Mouse (Mus musculus): Measurements from ENCODE around the gene Actr8. TPM values are rescaled to one million over a fixed set of nuclear protein-coding genes. Genes with fewer than 3 reads are reported as not detected.

The Actr8 gene
- polyA plus RNA-seq, 1 experiment, result 21.8 TPM

DNA sequence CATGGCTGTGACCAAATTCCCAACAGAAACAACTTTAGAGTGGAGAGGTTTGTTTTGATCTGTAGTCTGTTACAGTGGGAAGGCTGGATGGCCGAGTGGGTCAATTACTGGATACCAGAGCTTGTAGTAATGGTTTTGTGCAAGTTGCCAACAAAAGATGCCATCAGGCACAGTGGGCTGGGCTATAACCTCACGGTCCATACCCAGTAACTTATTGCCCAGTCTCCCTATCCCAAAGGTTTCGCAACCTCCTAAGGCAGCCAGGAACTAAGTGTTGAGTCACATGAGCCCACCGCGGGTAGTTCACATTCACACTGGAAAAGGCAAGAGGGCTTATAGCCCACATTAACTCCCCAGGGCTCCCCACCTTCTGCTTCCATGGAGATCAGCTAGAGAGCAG is 38.5 kb downstream of the Actr8 start:
- TF ChIP-seq CTCF (IDR thresholded peaks at IDR 0.05; ENCODE audit: control insufficient read depth, insufficient read depth, low read length) (no peak), POLR2A (IDR thresholded peaks at IDR 0.05; ENCODE audit: borderline replicate concordance, control insufficient read depth, low read depth, low read length) (no peak)
- Histone ChIP-seq H3K4me1 (ENCODE audit: control insufficient read depth, insufficient read depth, low read length) (peaks cover 4% of the 10 kb centered on the region; the same call in 1 of the 2 replicates), H3K27ac (ENCODE audit: control insufficient read depth, insufficient read depth, low read depth, low read length, poor library complexity) (no peak overlapping the region), H3K4me3 (replicated peaks; ENCODE audit: control insufficient read depth, low read depth, low read length) (no peak overlapping the region)
- 43% methylated on average over 5 of the region's 5 CpGs for WGBS

DNA sequence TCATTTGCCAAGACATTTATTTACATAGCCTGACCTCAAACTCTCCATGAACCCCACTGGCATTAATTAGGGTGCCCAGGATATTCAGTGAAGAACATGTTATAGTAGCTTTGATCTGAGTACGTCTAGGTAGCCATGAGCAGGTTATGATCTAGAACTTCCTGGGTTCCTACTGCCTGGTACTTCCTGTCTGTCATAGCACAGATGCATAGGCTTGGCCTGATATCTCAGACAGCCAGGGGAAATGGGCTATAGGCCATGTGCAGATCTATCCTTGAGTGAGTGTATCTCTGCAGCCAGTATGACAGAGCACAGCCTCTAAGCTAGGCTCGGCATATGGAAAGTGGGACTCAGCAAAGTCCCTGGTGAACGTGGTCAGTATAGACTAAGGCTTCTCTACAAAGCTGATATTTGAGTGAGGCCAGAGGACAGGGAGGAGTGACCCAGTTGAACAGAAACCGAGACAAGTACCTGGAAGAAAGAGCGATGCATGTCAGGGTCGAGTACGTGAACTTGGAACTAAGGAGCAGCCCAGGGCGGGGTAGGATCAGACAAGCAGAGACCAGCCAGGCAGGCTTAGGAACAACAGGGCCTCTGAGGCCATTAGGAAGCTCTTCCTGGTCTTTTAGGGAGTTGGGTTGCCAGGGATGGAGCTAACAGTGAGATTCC is 39.8 kb downstream of the Actr8 start:
- H3K27ac ChIP-seq (ENCODE audit: control insufficient read depth, insufficient read depth, low read depth, low read length, poor library complexity), result no peak overlapping the region
- 78% methylated on average over 8 of the region's 8 CpGs for WGBS
- H3K4me1 ChIP-seq (ENCODE audit: control insufficient read depth, insufficient read depth, low read length), result peaks cover 6% of the 10 kb centered on the region; the same call in 1 of the 2 replicates
- no peak overlapping the region for H3K4me3 ChIP-seq (replicated peaks; ENCODE audit: control insufficient read depth, low read depth, low read length)
- TF ChIP-seq POLR2A (IDR thresholded peaks at IDR 0.05; ENCODE audit: borderline replicate concordance, control insufficient read depth, low read depth, low read length) (no peak), CTCF (IDR thresholded peaks at IDR 0.05; ENCODE audit: control insufficient read depth, insufficient read depth, low read length) (no peak)

DNA sequence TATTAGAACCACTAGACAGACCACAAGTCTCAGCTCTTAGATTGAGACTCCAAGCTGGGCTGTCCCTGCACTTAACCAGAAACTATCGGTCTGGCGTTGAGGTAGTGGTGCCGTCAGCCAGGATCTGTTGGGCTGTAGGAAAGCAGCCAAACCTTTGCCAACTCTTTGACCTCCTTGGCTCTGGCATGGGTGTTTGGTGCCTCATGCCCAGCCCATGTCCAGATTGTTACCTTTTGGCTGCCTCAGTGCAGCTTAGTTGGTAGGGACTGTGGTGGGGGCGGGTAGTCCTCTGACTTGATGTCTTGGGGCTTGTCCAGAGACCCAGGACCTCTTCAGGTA is 40.3 kb downstream of the Actr8 start:
- no peak overlapping the region for H3K27ac ChIP-seq (ENCODE audit: control insufficient read depth, insufficient read depth, low read depth, low read length, poor library complexity)
- 92% methylated on average over 4 of the region's 4 CpGs for WGBS
- H3K4me1 ChIP-seq (ENCODE audit: control insufficient read depth, insufficient read depth, low read length), result peaks cover 6% of the 10 kb centered on the region; the same call in 1 of the 2 replicates
- TF ChIP-seq CTCF (IDR thresholded peaks at IDR 0.05; ENCODE audit: control insufficient read depth, insufficient read depth, low read length) (no peak), POLR2A (IDR thresholded peaks at IDR 0.05; ENCODE audit: borderline replicate concordance, control insufficient read depth, low read depth, low read length) (no peak)
- H3K4me3 ChIP-seq (replicated peaks; ENCODE audit: control insufficient read depth, low read depth, low read length), result no peak overlapping the region

DNA sequence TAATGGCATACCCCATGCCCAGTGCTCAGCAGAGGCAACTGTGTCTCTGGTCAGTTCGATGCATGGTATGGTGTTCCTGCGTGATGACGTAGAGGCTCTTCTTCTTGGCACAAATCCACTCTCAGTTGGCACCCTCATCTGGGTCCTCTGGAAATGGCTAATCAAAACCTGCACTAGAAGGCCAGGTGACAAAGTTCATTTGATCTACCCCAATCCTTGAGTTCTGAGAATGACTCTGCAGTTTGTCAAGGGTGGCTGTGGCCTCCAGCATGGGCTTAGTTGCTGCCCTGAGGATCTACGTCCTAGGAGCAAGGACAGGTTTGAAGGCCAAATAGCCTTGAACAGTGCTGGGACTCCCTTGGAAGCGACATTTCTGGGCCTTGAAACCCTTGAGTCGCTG is 40.7 kb downstream of the Actr8 start:
- no peak overlapping the region for H3K4me3 ChIP-seq (replicated peaks; ENCODE audit: control insufficient read depth, low read depth, low read length)
- TF ChIP-seq CTCF (IDR thresholded peaks at IDR 0.05; ENCODE audit: control insufficient read depth, insufficient read depth, low read length), result no peak
- no peak for TF ChIP-seq POLR2A (IDR thresholded peaks at IDR 0.05; ENCODE audit: borderline replicate concordance, control insufficient read depth, low read depth, low read length)
- peaks cover 6% of the 10 kb centered on the region; the same call in 1 of the 2 replicates for H3K4me1 ChIP-seq (ENCODE audit: control insufficient read depth, insufficient read depth, low read length)
- no peak overlapping the region for H3K27ac ChIP-seq (ENCODE audit: control insufficient read depth, insufficient read depth, low read depth, low read length, poor library complexity)
- 82% methylated on average over 6 of the region's 6 CpGs for WGBS

DNA sequence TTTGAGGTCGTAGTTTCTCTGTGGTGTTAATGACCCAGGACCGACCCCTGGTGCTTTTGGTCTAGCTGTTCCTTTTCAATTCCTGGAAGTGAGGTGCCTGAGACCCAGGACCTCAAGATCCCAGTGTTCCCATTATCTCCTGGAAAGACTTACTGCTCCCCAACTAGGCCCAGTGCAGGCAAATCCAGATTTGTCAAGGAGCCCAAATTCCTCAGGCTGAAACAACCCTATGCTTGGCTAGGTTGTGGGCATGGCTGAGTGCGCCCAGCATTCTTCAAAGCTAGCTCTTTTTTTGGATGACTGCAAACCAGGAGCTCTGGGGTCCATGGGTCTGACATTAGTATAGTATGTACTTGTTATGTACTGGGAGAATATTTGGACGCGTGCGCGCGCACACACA is 41.2 kb downstream of the Actr8 start:
- peaks cover 6% of the 10 kb centered on the region; the same call in 1 of the 2 replicates for H3K4me1 ChIP-seq (ENCODE audit: control insufficient read depth, insufficient read depth, low read length)
- 82% methylated on average over 8 of the region's 8 CpGs for WGBS
- H3K27ac ChIP-seq (ENCODE audit: control insufficient read depth, insufficient read depth, low read depth, low read length, poor library complexity), result peak overlapping the region; percentile 10; the same call in 1 of the 2 replicates
- no peak for TF ChIP-seq CTCF (IDR thresholded peaks at IDR 0.05; ENCODE audit: control insufficient read depth, insufficient read depth, low read length)
- TF ChIP-seq POLR2A (IDR thresholded peaks at IDR 0.05; ENCODE audit: borderline replicate concordance, control insufficient read depth, low read depth, low read length), result no peak
- H3K4me3 ChIP-seq (replicated peaks; ENCODE audit: control insufficient read depth, low read depth, low read length), result no peak overlapping the region

DNA sequence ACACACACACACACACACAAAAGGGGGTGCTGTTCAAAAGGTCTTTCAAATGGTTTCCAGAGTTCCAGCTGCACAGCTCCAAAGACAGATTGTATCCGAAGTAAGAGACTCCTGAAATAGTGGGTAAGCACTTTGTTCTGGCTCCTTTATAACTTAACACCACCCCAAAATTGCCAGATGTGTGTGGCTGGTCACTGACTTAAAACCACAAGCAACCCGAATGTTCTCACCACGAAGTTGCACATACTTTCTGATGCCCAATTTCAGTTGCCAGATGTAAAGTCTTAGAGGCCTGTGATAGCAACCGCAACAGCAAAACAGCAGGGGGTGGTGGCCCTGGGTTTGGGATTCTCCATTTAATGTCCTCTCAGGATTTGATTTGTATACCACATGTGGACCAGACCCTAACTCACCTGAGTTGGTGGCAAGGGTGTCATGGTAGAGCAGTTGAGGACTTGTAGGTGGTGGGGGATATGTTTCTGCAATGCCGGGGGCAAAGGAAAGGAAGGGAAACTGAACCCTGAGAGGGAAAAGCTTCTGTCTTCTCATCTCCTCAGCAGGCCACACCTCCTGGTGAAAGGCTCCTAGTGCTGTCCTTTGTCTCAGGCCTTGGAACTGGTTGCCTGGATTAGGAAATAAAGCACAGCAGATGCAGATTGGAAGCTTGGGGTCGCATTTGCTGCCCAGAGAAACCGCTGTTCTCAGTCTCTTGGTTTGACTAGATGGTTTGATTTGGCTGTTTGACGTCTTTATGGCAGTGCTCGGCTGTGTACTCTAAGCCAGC is 41.8 kb downstream of the Actr8 start:
- TF ChIP-seq POLR2A (IDR thresholded peaks at IDR 0.05; ENCODE audit: borderline replicate concordance, control insufficient read depth, low read depth, low read length), result no peak
- TF ChIP-seq CTCF (IDR thresholded peaks at IDR 0.05; ENCODE audit: control insufficient read depth, insufficient read depth, low read length), result no peak

DNA sequence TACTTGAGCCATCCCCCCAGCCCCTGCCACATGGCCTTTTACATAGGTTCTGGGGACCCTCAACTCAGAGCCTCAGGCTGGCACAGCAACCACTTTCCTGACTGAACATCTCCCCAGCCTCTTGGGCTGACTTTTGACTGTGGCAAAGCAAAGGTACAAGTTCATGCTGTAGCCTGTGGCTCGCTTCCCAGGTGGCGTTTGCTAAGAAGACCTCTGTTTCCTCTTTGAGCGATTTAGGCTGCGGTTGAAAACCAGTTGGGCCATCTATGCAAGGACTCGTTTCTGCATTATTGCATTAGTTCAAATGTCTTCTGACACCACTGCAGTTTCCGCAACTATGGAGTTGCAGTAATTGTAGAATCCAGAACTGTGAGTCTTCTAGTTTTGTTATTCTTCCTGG is 44.3 kb downstream of the Actr8 start:
- no peak overlapping the region for H3K4me3 ChIP-seq (replicated peaks; ENCODE audit: control insufficient read depth, low read depth, low read length)
- peaks cover 3% of the 10 kb centered on the region; the same call in 1 of the 2 replicates for H3K4me1 ChIP-seq (ENCODE audit: control insufficient read depth, insufficient read depth, low read length)
- no peak for TF ChIP-seq CTCF (IDR thresholded peaks at IDR 0.05; ENCODE audit: control insufficient read depth, insufficient read depth, low read length)
- no peak for TF ChIP-seq POLR2A (IDR thresholded peaks at IDR 0.05; ENCODE audit: borderline replicate concordance, control insufficient read depth, low read depth, low read length)
- WGBS, result 12% methylated on average over 6 of the region's 6 CpGs
- H3K27ac ChIP-seq (ENCODE audit: control insufficient read depth, insufficient read depth, low read depth, low read length, poor library complexity), result peak overlapping the region; percentile 83

More for the DNA sequence above, 41.8 kb downstream of the Actr8 start:
- Histone ChIP-seq H3K27ac (ENCODE audit: control insufficient read depth, insufficient read depth, low read depth, low read length, poor library complexity) (peak overlapping the region; percentile 9), H3K4me1 (ENCODE audit: control insufficient read depth, insufficient read depth, low read length) (peaks cover 3% of the 10 kb centered on the region; the same call in 1 of the 2 replicates), H3K4me3 (replicated peaks; ENCODE audit: control insufficient read depth, low read depth, low read length) (no peak overlapping the region)
- WGBS, result 27% methylated on average over 9 of the region's 9 CpGs

DNA sequence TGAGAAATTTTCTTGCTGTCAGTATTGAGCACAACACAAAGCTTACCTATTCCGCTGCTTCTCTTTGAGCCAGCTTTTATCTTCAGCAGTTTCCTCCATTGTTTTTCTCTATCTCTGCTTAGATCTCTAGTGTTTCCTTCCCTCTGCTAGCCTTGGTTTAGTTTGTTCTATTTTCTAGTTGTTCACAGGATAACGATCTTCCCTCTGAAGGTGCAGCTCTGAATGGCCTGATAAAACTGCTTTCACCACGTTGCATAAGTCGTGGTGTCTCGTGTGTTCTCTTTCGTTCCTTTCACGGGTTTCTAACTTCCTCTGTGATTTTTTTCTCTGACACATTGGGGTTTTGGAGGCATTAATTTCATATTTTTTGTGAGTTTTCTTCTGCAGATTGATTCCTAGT is 46.2 kb downstream of the Actr8 start:
- no peak for TF ChIP-seq POLR2A (IDR thresholded peaks at IDR 0.05; ENCODE audit: borderline replicate concordance, control insufficient read depth, low read depth, low read length)
- TF ChIP-seq CTCF (IDR thresholded peaks at IDR 0.05; ENCODE audit: control insufficient read depth, insufficient read depth, low read length), result no peak
- Histone ChIP-seq H3K4me3 (replicated peaks; ENCODE audit: control insufficient read depth, low read depth, low read length) (peak overlapping the region; percentile 20), H3K4me1 (ENCODE audit: control insufficient read depth, insufficient read depth, low read length) (peaks cover 3% of the 10 kb centered on the region; the same call in 1 of the 2 replicates), H3K27ac (ENCODE audit: control insufficient read depth, insufficient read depth, low read depth, low read length, poor library complexity) (no peak overlapping the region)
- WGBS, result 3% methylated on average over 7 of the region's 7 CpGs

All from bone marrow, adult 2 months (tissue).